Mouse (Mus musculus) lung, adult 2 months (tissue): ENCODE measurements around the gene Eif4a1. TPM values are rescaled to one million over a fixed set of nuclear protein-coding genes. Genes with fewer than 3 reads are reported as not detected.
"Not testable (repeated sequence)": the region's sequence is repeated elsewhere in the genome, so short reads cannot be mapped to it uniquely, and the experiment has no call there.

Source experiments
- DNase-seq: peaks from one replicate; pipeline ENCODE4 v3.0.0; 2022
- H3K4me1 ChIP-seq: fragments of 200-500 bp; 2 replicates; pipeline ENCODE4 v1.6.1; 2011; ENCODE audit warnings: low read length; ENCODE audit not compliant: control insufficient read depth, insufficient read depth
- H3K4me3 ChIP-seq: fragments of 200-500 bp; replicated peaks from 2 replicates; pipeline ENCODE3; 2011; ENCODE audit warnings: low read depth, mild to moderate bottlenecking, control low read depth, low read length; ENCODE audit errors: extremely low read depth
- CTCF ChIP-seq: fragments of 200-500 bp; IDR thresholded peaks from 2 replicates; pipeline ENCODE4 v1.5.1; 2011; ENCODE audit warnings: mild to moderate bottlenecking, low read length, control low read depth; ENCODE audit not compliant: insufficient read depth
- POLR2A ChIP-seq: fragments of 200-500 bp; IDR thresholded peaks from 2 replicates; pipeline ENCODE4 v1.6.1; 2011; ENCODE audit warnings: low read depth, mild to moderate bottlenecking, control low read depth, low read length, borderline replicate concordance; ENCODE audit errors: extremely low read depth
- WGBS: fragments of 180-500 bp; shearing (Covaris S2); methylation state at CpG from one replicate; pipeline ENCODE4 v1.1.7; 2018; 5-methylcytosine and 5-hydroxymethylcytosine counted together
- polyA plus RNA-seq: library from polyadenylated mRNA; depleted of rRNA; stranded (reverse); fragments of >200 nt; gene quantifications from 2 replicates; pipeline ENCODE4 v1.2.3, GENCODE M21; 2012

Eif4a1 gene
- polyA plus RNA-seq, 1 experiment, result 265 TPM

DNA sequence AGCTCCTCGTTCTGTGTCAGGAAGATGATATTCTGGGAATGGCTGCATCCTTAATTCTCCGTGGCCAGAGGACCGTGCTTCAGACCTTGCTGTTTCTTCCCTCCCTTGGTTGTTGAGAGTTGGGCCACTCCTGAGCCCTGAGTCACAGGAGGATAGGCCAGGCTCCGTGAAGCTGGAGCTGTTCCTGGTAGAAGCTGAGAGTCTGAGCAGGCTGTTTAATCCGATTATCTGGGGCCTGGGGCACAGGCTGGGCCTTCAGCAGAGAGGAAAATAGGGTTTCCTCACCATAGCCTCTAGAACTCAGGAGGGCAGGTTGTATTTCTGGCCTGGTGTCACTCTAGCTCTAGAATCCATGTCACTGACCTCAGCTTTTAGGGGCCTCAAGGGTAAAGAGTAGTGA is 18.8 kb downstream of the Eif4a1 start:
- WGBS, result 66% methylated on average over 5 of the region's 5 CpGs
- no peak overlapping the region for H3K4me3 ChIP-seq
- no peak for DNase-seq

DNA sequence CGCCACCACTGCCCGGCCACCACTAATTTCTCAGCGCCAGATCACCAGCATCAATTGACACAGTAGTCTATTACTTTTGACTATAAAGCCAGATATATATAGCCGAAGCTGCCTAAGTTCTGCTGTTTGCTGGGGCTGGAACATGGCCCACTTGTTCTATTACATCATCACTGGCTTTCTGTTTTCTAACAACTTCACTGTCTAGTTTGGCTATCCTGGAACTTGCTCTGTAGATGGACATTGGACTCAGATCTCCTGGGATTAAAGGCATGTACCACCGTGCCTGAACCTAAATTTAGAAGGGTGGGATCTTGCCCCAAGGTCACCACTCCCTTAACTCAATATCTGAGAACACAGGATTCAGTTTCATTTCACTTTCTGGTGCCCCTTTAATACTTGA is 26.4 kb downstream of the Eif4a1 start:
- 80% methylated on average over 5 of the region's 5 CpGs for WGBS
- TF ChIP-seq POLR2A, result no peak
- TF ChIP-seq CTCF, result no peak
- Histone ChIP-seq H3K4me1 (no peaks in the 10 kb centered on the region), H3K4me3 (no peak overlapping the region)
- DNase-seq, result no peak

More for the DNA sequence above, 18.8 kb downstream of the Eif4a1 start:
- TF ChIP-seq CTCF (no peak), POLR2A (no peak)
- H3K4me1 ChIP-seq, result no peaks in the 10 kb centered on the region

DNA sequence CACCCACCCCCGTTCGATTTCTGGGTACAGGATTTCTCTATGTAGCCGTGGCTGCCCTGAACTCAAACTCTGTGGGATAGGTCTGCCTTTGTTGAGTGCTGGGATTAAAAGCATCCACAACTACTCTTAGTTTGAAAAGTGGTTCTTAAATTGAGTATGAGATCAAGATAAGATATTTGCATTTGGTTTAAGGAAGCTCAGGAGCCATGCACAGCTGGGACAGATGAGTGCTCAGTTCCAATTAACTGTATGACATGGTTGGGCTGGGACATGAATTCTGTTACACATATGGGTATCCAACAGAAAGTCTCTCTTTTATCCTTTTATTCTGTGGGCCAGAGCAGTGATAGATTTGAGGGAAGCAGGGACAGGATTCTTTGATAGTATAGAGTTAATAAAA is 36.8 kb downstream of the Eif4a1 start:
- DNase-seq, result no peak
- Histone ChIP-seq H3K4me1 (peaks cover 5% of the 10 kb centered on the region), H3K4me3 (no peak overlapping the region)
- TF ChIP-seq CTCF (no peak), POLR2A (no peak)
- WGBS, result 68% methylated on average over 3 of the region's 3 CpGs

DNA sequence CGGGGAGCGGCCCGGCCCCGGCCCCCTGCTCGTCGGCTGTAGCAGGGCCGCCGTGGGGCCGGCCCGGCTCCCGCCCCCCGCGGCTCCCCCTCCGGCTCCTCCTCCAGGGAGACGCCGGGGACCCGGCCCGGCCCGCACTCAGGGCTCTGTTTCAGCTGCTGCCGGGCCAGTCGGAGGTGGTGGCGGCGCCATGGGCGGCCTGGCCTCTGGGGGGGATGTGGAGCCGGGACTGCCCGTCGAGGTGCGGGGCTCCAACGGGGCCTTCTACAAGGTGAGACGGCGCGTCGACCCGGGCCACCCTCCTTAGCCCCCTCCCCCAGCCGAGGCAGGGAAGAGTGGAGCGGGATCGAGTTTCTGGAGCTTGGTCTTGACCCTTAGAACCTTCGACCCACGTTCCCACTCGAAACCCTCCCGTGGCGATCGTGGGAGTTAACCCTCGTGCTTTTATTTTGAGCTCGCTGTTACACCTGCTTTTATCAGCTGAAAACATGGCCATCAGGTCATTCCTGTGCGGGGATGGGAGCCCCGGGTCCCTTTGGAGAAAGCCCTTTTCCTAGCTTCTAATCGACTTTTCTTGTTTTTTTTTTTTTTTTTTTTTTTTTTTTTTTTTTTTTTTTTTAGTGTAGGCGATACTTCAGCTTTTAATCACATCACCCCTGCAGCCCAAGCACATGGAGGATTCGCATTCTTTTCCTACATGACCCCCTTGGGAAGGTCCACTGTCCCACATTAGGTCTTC is 38.9 kb downstream of the Eif4a1 start:
- no peak for DNase-seq
- WGBS, result under 1% methylated on average over 39 of the region's 50 CpGs
- TF ChIP-seq POLR2A (no peak), CTCF (no peak)

DNA sequence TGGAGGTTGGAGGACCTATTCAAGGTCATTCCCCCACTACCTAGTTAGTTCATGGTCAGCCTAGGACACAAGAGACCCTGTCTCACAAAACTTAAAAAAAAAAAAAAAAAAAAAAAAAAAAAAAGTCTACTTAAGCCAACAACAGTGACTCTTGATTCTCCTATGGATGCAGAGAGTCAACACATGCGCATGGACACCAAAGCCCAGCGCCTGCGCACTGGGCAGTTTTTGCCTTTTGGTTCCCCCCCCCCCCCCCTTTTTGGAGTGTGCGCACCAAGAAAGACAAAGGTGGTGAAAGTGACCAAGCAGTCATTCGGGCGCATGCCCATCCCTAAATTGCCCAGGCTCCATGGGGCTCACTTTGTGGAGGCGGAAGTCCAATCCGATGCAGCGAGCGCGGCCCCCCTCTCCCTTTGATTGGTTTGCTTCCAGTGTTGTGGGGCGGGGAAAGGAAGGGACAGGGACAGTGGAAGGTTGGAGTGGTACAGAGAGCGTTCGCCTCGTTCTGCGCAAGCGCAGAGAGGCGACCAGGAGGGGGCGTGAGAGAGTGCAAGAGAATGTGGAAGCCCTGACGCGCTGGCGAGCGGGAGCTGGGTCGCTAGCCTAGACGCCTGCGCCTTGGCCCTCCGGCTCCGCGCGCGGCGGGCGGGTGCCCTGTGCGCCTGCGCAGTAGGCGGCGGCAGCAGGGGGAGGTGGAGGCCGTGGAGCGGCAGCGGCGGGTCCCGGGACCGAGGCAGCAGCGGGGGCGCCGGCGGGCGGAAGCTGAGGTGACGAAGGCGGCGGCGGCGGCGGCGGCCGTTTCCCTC is 39.7 kb downstream of the Eif4a1 start, which contains the start of gene Fxr2:
TSS of gene Fxr2 (plus strand) at position 707 of the 806 bp plus-strand sequence.
- 1% methylated on average over 43 of the region's 56 CpGs for WGBS
- TF ChIP-seq POLR2A, result peak; percentile 68; the same call in 1 of the 2 replicates
- TF ChIP-seq CTCF, result peak; percentile 69
- Histone ChIP-seq H3K4me3 (peak within 1 kb of the TSS; percentile 76), H3K4me1 (peaks cover 5% of the 10 kb centered on the region)
- DNase-seq, result peak; percentile 100

More for the DNA sequence above, 38.9 kb downstream of the Eif4a1 start:
- peak overlapping the region; percentile 76 for H3K4me3 ChIP-seq
- H3K4me1 ChIP-seq, result peaks cover 5% of the 10 kb centered on the region

DNA sequence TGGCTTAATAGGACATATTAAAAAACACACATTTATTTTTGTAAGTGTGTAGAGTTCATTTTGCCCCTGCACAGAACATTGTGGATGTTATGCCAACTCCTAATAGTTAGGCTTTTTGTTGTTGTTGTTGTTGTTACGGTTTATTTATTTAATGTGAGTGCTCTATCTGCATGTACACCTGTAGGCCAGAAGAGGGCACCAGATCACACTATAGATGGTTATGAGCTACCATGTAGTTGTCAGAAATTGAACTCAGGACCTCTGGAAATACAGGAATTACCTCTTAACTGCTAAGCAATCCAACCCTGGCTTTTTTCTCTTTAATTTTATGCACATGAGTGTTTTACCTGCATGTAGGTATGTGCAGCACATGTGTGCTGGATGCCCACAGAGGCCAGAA is 42.4 kb downstream of the Eif4a1 start:
- 54% methylated on average over 1 of the region's 1 CpGs for WGBS

DNA sequence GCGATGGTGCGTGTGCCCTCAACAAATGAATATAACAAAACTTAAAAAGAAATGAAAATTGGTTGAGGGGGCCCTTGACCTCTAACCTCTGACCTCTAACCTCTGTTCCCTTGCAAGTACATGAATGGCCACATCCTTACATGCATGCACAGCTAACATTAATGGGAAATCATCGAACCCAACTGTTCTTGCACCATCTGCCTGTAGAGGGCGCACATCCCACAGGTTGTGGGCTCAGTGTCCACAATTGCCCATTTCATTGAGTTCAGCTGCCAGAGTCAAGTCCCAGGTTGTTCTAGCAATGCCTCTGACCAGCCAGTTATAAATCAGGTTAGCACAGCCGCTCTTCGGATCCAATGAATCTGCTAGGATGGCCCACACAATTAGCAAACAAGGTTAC is 43.9 kb downstream of the Eif4a1 start:
- Histone ChIP-seq H3K4me3 (no peak overlapping the region), H3K4me1 (no peaks in the 10 kb centered on the region)
- 33% methylated on average over 6 of the region's 6 CpGs for WGBS
- DNase-seq, result peak; percentile 78
- TF ChIP-seq POLR2A (no peak), CTCF (peak; percentile 99)

More for the DNA sequence above, 42.4 kb downstream of the Eif4a1 start:
- no peak for DNase-seq
- Histone ChIP-seq H3K4me1 (peaks cover 5% of the 10 kb centered on the region), H3K4me3 (no peak overlapping the region)
- TF ChIP-seq POLR2A (no peak), CTCF (0 out of 2 replicates have a peak, but pooled peaks have one; percentile 6)

DNA sequence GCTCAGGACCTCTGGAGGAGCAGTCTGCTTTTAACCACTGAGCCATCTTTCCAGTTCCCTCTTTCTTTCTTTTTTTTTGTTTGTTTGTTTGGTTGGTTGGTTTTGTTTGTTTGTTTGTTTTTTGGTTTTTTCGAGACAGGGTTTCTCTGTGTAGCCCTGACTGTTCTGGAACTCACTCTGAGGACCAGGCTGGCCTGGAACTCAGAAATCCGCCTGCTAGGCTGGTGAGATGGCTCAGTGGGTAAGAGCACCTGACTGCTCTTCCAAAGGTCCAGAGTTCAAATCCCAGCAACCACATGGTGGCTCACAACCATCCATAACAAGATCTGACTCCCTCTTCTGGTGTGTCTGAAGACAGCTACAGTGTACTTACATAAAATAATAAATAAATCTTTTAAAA is 47.9 kb downstream of the Eif4a1 start:
- H3K4me1 ChIP-seq, DNase-seq, H3K4me3 ChIP-seq: not testable (repeated sequence)
- 81% methylated on average over 2 of the region's 2 CpGs for WGBS

DNA sequence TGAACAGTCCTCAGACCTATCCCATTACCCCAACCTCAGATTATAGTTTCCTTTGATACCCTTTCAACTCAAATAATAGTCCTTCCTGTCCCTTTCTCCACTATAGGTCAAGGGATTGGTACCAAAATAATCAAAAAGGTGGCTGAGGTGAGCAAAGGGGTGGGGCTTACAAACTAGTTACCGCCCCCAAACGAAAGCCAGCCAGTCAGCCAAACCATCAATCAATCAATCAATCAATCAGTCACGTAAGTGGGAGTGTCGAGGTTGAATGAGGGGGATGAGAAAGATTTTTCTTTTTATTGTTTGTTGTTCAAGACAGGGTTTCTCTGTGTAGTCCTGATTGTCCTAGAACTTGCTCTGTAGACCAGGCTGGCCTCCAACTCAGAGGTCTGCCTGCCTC is 49.2 kb downstream of the Eif4a1 start:
- WGBS, result 79% methylated on average over 4 of the region's 4 CpGs
- TF ChIP-seq POLR2A (no peak), CTCF (no peak)
- no peak for DNase-seq
- Histone ChIP-seq H3K4me3 (no peak overlapping the region), H3K4me1 (no peaks in the 10 kb centered on the region; the same call in 1 of the 2 replicates)
